In the genomic region with DNA sequence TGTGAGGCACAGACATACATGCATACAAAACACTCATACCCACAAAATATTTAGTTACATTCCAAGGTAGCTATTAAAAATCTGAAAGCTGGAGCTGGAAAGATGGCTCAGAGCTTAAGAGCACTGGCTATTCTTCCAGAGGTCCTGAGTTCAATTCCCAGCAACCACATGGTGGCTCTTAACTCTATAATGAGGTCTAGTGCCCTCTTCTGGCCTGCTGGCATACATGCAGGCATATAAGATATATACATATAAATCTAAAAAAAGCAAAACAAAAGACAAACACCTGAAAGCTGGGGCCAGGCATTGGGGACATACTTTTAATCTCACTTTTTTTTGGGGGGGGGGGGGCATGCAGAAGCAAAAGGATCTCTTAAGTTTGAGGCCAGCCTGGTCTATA, we compare ENCODE assay signal across 14 mouse cellular contexts. TPM values are rescaled to one million over a fixed set of nuclear protein-coding genes. Genes with fewer than 3 reads are reported as not detected.
A peak's percentile ranks its signal among the peaks of the same experiment; 100 is the strongest.
DNase-seq lines count a peak whose midpoint lies in the region; TF ChIP-seq lines count a peak whose summit lies in the region.
"Had no signal": no experiment of that assay in that cellular context is flagged by ENCODE, and none has a peak within 500 bp of the region (broad histone marks: within the 10 kb centered on the region; RNA-seq: fewer than 3 reads in every experiment).

No protein-coding gene starts in this region.

- H3K36me3 ChIP-seq in ES-Bruce4 (ENCODE audit: control insufficient read depth, insufficient read depth, low read length, poor library complexity, severe bottlenecking), result peaks cover 90% of the 10 kb centered on the region

- TF ChIP-seq CTCF in left cerebral cortex, adult 2 months (IDR thresholded peaks at IDR 0.05), result peak; percentile 35
- TF ChIP-seq CTCF in ES-Bruce4 (IDR thresholded peaks at IDR 0.05; ENCODE audit: low read depth, low read length), result no peak

- TF ChIP-seq EP300 in ES-Bruce4 (IDR thresholded peaks at IDR 0.05; ENCODE audit: insufficient read depth, low read depth, low read length), result no peak

- H3K27me3 ChIP-seq in ES-Bruce4 (ENCODE audit: control insufficient read depth, insufficient read depth, low read length, poor library complexity, severe bottlenecking), result no peaks in the 10 kb centered on the region

- H3K4me3 ChIP-seq in left cerebral cortex, adult 2 months, result no peak overlapping the region
- H3K4me3 ChIP-seq in ES-Bruce4 (ENCODE audit: low read depth, low read length), result no peak overlapping the region

- no peaks in the 10 kb centered on the region for H3K9me3 ChIP-seq in ES-Bruce4 (replicated peaks; ENCODE audit: control insufficient read depth, insufficient read depth, low read length, poor library complexity, severe bottlenecking)

- no peak overlapping the region for H3K27ac ChIP-seq in left cerebral cortex, adult 2 months
- H3K27ac ChIP-seq in ES-Bruce4 (ENCODE audit: insufficient read depth, low read length), result peak overlapping the region; percentile 74
- H3K27ac ChIP-seq: macrophage had no signal

- intact Hi-C loops in left cerebral cortex, adult 2 months (cut with DNase I), result no loop called here
- intact Hi-C loops in left cerebral cortex, postnatal 14 days (cut with DNase I), result no loop called here
- intact Hi-C loops in left cerebral cortex, postnatal 4 days (cut with DNase I), result no loop called here

- DNase-seq in left cerebral cortex, adult 2 months (ENCODE audit: extremely low spot score in 1 of 2, low spot score in 2 of 2), result no peak
- no peak for DNase-seq in left cerebral cortex, postnatal 14 days (ENCODE audit: low spot score in 2 of 2)
- DNase-seq in B cell, adult 2 months, result peak; percentile 35 to 45
- DNase-seq in induced T-regulatory cell, adult 2 months (ENCODE audit: low read depth), result peak; percentile 56
- no peak for DNase-seq in left cerebral cortex, postnatal 4 days
- no peak for DNase-seq in frontal cortex, postnatal 14 days (ENCODE audit: low spot score in 2 of 2)
- DNase-seq: cerebellum, postnatal 25 days; gastrocnemius, postnatal 10 days; kidney, postnatal 10 days; layer of hippocampus, postnatal 36 days; spleen, adult 18-20 months; thymus, adult 18-20 months had no signal

- H3K4me1 ChIP-seq in ES-Bruce4 (ENCODE audit: control insufficient read depth, insufficient read depth, low read length), result no peaks in the 10 kb centered on the region

- TF ChIP-seq POLR2A in ES-Bruce4 (IDR thresholded peaks at IDR 0.05; ENCODE audit: insufficient read depth, low read length), result no peak

- H3K9ac ChIP-seq in ES-Bruce4 (ENCODE audit: low read depth, poor library complexity, severe bottlenecking), result peak overlapping the region; percentile 86

RNA-seq across cellular contexts. Expression of a gene that starts 17.0 kb away (rescaled TPM):
- total RNA-seq in left cerebral cortex, adult 2 months (2021), result 10 to 100 TPM; 79.0 to 85.9 TPM
- total RNA-seq in left cerebral cortex, postnatal 14 days (2021), result 10 to 100 TPM; 79.1 to 80.6 TPM
- 484 and 490 TPM in 2 replicates for polyA plus RNA-seq in ES-Bruce4 (2011; ENCODE audit: insufficient read depth, insufficient read length, low read depth, missing spikeins)
- total RNA-seq in left cerebral cortex, postnatal 4 days (2021), result 100 to 1,000 TPM; 103 to 109 TPM

RNA-seq across cellular contexts. Expression of a gene that starts 32.1 kb away (rescaled TPM):
- total RNA-seq in left cerebral cortex, adult 2 months (2021), result 10 to 100 TPM; 13.2 to 17.7 TPM
- 10 to 100 TPM; 17.2 to 18.8 TPM for total RNA-seq in left cerebral cortex, postnatal 14 days (2021)
- 6.0 and 6.4 TPM in 2 replicates for polyA plus RNA-seq in ES-Bruce4 (2011; ENCODE audit: insufficient read depth, insufficient read length, low read depth, missing spikeins)
- 10 to 100 TPM; 52.0 to 56.3 TPM for total RNA-seq in left cerebral cortex, postnatal 4 days (2021)

Comparison
In these comparisons a context has a peak if more than half of its experiments do, and no peak if none do; other contexts are left out.
1. DNase-seq: peak in B cell, adult 2 months (2 of 2) and induced T-regulatory cell, adult 2 months (single experiment); none in left cerebral cortex, adult 2 months (0 of 2), left cerebral cortex, postnatal 14 days (0 of 2), left cerebral cortex, postnatal 4 days (single experiment) and frontal cortex, postnatal 14 days (0 of 2).